Mouse (Mus musculus): ENCODE results near the gene Fasn. TPM values are rescaled to one million over a fixed set of nuclear protein-coding genes. Genes with fewer than 3 reads are reported as not detected.
"Not testable (repeated sequence)": the region's sequence is repeated elsewhere in the genome, so short reads cannot be mapped to it uniquely, and the experiment has no call there.

Gene Fasn
- polyA plus RNA-seq, 1 experiment from 2014 or later = 63.8 TPM

DNA sequence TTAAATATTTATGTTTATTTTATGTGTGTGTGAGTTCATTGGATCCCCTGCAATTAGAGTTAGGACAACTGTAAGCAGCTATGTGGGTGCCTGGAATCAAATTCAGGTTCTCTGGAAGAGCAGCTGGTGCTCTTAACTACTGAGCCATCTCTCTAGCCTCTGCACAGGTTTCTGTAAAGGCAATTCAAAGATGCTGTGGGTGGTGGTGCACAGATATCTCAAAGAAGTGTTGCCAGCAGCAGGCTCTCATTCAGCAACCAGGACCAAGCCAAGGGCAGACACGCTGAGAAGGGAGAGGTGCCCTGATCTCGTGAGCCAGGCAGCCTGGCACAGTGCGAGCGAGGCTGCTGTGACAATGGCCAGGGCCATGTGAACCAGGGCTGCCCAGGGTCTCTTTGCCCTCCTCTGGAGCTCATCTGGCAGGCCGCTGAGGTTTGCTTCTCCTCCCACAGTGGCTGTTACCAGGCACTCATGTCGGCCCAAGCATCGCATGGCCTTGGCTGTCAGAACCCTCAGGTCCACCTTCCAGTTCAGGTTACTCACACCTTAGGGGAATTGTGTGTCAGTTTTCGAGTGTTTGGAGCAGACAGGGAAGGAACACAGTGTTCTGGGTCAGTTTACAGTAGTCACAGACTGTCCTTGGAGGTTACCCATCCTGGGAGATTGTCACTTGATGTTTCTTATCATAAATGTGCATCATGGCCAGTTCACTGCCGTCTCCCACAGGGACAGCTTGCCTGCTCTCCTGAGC is 22.6 kb upstream of the Fasn start:
- ATAC-seq (ENCODE audit: low read depth) = no peak
- Histone ChIP-seq H3K4me3 (no peak overlapping the region), H3K4me1 (replicated peaks) (no peaks in the 10 kb centered on the region), H3K9me3 (no peaks in the 10 kb centered on the region), H3K27ac (replicated peaks) (no peak overlapping the region), H3K36me3 (no peaks in the 10 kb centered on the region), H3K4me2 (no peak overlapping the region), H3K9ac (no peak overlapping the region), H3K27me3 (no peaks in the 10 kb centered on the region)
- WGBS = 89% methylated on average over 9 of the region's 9 CpGs

DNA sequence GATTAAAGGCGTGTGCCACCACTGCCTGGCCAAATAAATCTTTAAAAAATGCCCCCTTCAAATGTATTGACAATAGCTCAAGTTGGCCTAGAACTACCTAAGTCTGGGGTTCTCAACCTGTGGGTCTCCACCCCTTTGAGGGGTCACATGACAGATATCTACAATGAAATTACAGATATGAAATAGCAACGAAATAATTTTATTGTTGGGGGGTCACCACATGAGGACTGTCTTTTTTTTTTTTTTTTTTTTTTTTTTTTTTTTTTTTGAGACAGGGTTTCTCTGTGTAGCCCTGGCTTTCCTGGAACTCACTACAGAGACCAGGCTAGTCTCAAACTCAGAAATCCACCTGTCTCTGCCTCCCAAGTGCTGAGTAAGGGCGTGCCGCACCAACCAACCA is 20.0 kb upstream of the Fasn start:
- H3K27me3 ChIP-seq = no peaks in the 10 kb centered on the region
- H3K4me2 ChIP-seq = no peak overlapping the region
- no peak overlapping the region for H3K9ac ChIP-seq
- no peak overlapping the region for H3K4me3 ChIP-seq
- H3K36me3 ChIP-seq = no peaks in the 10 kb centered on the region
- H3K4me1 ChIP-seq (replicated peaks) = no peaks in the 10 kb centered on the region
- H3K9me3 ChIP-seq = no peaks in the 10 kb centered on the region
- no peak overlapping the region for H3K27ac ChIP-seq (replicated peaks)
- WGBS = 87% methylated on average over 4 of the region's 4 CpGs
- no peak for ATAC-seq (ENCODE audit: low read depth)

DNA sequence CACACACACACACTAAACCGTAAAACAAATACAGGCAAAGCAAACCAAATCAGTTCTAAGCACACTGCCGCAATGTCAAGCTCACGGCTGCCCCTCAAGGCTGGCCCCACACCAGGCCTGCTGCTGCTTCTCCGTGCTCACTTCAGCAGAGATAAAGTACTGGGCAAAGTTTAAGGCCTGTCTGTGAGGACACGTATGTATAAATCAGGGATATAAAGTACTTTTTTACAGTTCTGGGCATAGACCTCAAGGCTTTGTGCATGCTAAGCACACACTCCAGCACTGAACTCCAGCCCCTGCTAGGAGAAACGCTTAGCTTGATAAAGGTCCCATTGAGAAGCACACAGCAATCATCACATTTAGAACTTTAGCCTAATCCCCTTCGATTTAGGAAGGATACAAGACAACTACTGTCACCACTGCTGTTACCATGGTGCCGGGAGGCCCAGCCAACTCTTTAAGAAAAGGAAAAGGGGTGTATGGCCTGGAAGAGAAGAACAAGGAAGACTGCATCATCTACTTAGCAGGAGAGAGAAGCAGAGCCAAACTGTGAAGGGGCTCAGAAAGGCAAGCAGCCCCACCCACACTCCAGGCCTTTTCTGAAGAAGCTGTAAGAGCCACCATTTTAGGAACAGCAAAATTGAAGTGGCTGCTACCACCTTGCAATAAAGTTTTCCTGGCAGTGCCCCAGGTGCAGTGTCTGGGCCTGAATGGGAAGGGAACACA is 9.4 kb upstream of the Fasn start:
- no peak overlapping the region for H3K9ac ChIP-seq
- peak; percentile 87 for ATAC-seq (ENCODE audit: low read depth)
- no peaks in the 10 kb centered on the region for H3K27me3 ChIP-seq
- H3K4me1 ChIP-seq (replicated peaks) = peaks cover 17% of the 10 kb centered on the region
- no peak overlapping the region for H3K4me3 ChIP-seq
- no peaks in the 10 kb centered on the region for H3K9me3 ChIP-seq
- WGBS = 44% methylated on average over 8 of the region's 8 CpGs
- no peak overlapping the region for H3K4me2 ChIP-seq
- no peaks in the 10 kb centered on the region for H3K36me3 ChIP-seq
- peak overlapping the region; percentile 79 for H3K27ac ChIP-seq (replicated peaks)

DNA sequence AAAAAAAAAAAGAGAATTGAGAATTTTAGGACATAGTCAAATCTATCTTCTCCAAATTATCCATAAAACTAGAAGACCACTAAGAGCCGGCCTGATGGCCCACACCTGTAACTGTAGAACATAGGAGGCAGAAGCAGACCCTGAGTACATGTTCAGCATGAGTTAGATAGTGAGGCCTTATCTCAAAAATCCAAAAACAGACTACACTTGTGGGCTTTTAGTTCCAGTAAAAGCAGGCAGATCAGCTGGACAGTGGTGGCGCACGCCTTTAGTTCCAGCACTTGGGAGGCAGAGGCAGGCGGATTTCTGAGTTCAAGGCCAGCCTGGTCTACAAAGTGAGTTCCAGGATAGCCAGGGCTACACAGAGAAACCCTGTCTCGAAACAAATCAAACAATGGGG is 8.6 kb upstream of the Fasn start:
- H3K36me3 ChIP-seq; H3K9me3 ChIP-seq; ATAC-seq (ENCODE audit: low read depth); H3K27me3 ChIP-seq; H3K4me3 ChIP-seq; H3K9ac ChIP-seq; H3K4me2 ChIP-seq: not testable (repeated sequence)
- peaks cover 17% of the 10 kb centered on the region for H3K4me1 ChIP-seq (replicated peaks)
- H3K27ac ChIP-seq (replicated peaks) = peak overlapping the region; percentile 79
- WGBS = 92% methylated on average over 5 of the region's 5 CpGs

DNA sequence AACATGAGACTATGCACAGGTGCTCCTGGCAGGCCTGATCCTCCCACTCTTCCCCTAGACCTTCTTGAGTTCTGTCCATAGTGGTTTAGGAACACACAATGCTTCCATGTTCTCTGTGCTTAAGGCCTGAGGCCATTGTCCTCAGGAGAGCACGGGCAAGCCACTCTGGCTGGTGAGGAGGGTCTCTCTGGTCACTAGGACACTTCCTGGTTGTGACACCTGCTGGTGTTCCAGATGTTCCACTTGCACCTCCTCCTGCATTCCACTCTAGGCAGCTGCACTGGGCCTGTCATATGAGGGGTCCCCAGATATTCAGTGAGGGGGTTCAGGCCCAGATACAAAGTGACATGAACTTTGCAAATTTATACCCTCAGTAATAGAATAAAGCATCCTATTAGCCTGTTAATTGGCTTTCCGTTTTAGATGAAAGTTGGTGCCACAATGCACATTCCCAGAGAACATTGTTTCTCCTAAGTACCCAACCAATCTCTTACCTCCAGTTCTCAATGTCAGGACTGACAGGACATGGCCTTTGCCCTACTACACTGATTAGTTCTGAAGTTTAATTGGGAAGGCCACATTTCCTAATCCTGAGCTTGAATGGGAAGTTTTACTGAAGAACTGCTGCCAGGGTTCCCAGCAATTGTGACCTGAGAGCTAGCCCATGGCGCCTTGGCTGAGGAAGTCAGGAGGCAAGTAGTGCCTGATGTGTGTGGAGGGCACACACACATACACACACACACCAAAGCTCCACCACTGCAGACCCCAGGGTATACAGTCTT is 7.5 kb upstream of the Fasn start:
- Histone ChIP-seq H3K36me3 (no peaks in the 10 kb centered on the region), H3K9ac (no peak overlapping the region), H3K27ac (replicated peaks) (no peak overlapping the region), H3K4me2 (no peak overlapping the region), H3K4me3 (no peak overlapping the region), H3K27me3 (no peaks in the 10 kb centered on the region), H3K4me1 (replicated peaks) (peaks cover 17% of the 10 kb centered on the region), H3K9me3 (no peaks in the 10 kb centered on the region)
- no peak for ATAC-seq (ENCODE audit: low read depth)
- WGBS = 80% methylated on average over 3 of the region's 3 CpGs

DNA sequence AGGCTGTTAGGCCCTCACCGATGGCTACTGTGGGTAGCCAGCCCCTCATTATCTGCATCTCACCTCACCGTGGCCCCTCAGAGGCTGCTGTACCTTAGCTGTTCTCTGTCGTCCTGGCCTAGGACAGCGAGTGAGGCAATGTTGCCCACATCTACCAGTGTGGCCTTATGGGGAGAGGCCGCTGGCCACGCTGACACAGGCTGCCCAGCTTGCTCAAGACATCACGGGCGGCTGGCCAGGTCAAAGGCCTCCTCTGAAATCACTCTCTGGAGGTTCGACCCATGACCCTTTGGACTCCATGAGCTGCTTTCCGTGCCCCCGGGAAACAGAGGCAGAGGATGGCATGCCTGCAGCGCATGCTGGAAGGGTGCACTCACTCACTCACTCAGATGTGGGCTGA is 6.3 kb upstream of the Fasn start:
- H3K9me3 ChIP-seq = no peaks in the 10 kb centered on the region
- no peak overlapping the region for H3K4me2 ChIP-seq
- no peak for ATAC-seq (ENCODE audit: low read depth)
- no peaks in the 10 kb centered on the region for H3K36me3 ChIP-seq
- no peaks in the 10 kb centered on the region for H3K27me3 ChIP-seq
- H3K27ac ChIP-seq (replicated peaks) = no peak overlapping the region
- peaks cover 28% of the 10 kb centered on the region for H3K4me1 ChIP-seq (replicated peaks)
- WGBS = 86% methylated on average over 12 of the region's 12 CpGs
- H3K9ac ChIP-seq = no peak overlapping the region
- H3K4me3 ChIP-seq = no peak overlapping the region

DNA sequence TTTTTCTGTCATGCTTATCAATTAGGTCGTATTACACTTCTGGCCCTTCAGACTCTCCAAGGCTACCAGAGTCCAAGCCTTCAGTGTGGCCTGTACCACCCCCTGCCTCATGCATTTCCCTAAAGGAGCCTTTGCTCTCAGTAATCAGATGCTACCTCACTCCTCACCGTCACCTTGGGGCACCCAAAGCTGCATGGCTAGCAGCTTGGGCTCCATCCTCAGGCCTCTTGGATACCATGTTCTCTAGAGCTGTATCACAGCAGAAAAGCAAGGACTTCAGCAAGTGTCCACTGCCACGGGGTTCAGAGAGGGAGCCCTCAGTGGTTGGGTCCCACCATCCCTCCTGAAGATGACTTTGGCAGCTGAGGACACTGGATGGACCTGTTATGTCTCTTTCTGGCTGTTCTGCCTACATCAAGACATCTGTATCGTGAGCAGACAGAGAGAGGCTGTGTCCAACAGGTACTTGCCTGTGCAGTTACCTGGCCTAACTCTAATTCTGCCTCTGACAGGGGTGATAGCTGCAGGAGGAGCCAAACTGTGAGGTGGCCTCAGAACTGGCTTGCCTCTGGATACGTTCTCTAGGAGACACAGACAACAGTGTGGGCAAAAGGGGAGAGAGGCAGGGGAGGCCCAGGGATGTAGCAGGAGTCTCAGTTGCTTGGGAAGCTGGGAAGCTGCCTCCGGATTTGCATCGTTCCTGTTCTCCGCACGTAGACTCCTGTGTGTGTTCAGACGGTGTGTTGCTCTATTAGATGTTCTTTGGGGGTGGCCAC is 5.6 kb upstream of the Fasn start:
- no peak overlapping the region for H3K9ac ChIP-seq
- H3K4me2 ChIP-seq = no peak overlapping the region
- H3K27me3 ChIP-seq = no peaks in the 10 kb centered on the region
- H3K36me3 ChIP-seq = no peaks in the 10 kb centered on the region
- no peaks in the 10 kb centered on the region for H3K9me3 ChIP-seq
- peaks cover 33% of the 10 kb centered on the region for H3K4me1 ChIP-seq (replicated peaks)
- 89% methylated on average over 10 of the region's 10 CpGs for WGBS
- no peak overlapping the region for H3K27ac ChIP-seq (replicated peaks)
- no peak for ATAC-seq (ENCODE audit: low read depth)
- H3K4me3 ChIP-seq = no peak overlapping the region

DNA sequence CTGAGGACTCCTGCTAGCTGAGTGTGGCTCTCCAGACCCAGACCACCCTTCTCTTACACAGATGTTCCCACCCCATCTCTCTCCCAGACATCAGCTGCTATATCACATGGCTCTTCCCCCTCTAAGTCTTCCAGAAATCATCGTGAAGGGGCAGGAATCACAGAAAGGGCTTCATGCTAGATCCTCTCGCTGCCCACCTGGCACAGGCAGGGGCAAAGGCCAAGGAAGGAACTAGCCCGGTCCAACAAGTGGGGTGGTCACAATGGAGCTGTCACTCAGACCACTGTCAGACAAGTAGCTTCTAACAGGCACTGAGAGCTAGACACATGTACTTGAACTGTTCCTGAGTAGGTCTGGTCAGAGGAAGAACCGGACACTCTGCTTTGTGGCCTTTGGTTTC is 4.1 kb upstream of the Fasn start:
- no peaks in the 10 kb centered on the region for H3K9me3 ChIP-seq
- peak overlapping the region; percentile 55 for H3K9ac ChIP-seq
- H3K27ac ChIP-seq (replicated peaks) = no peak overlapping the region
- H3K27me3 ChIP-seq = no peaks in the 10 kb centered on the region
- no peaks in the 10 kb centered on the region for H3K36me3 ChIP-seq
- no peak overlapping the region for H3K4me3 ChIP-seq
- H3K4me1 ChIP-seq (replicated peaks) = peaks cover 20% of the 10 kb centered on the region
- no peak for ATAC-seq (ENCODE audit: low read depth)
- H3K4me2 ChIP-seq = no peak overlapping the region
- WGBS = 75% methylated on average over 4 of the region's 4 CpGs

DNA sequence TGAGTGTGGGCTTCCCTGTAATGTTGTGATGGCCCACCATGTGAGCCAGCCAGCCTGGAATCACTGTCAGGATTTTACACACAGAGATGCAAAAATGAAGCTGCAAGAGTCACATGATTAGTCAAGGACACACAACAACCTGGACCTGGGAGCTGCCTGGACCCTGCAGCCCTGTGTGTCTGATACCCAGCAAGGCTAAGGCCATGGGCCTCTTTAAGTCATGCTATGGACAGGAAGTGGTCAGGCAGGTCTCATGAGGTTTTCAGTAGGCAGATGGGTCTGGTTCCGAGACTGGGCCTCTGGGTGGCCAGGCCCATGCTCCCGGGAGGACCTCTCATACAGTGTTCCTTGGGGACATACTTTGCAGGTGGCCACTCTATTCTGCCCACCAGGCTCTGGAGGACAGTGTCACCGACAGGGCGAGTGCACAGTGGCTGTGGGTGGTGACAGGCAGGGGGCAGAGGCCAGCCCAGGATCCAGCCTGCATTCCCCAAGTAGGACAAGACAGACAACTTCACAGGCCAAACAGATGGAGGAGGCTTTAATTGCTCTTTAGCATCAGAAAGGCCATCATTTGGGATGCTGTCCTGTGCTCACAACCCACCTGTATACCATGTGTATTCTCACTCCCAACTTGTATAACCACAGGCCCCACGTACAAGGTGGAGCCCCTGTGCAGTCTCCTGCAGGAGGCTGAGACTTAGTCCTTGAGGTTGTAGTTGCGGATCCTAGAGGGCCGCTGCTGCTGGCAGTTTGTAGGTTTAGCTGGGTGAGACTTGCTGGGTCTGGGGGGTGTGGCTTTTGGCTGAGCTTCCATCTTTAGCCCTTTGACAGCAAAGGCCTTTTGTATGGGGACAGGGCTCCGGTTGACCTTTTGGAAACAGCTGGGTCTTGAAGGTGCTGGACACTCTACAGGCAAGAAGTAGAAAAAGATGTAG is 1.9 kb upstream of the Fasn start:
- peaks cover 10% of the 10 kb centered on the region for H3K36me3 ChIP-seq
- 81% methylated on average over 8 of the region's 8 CpGs for WGBS
- H3K27ac ChIP-seq (replicated peaks) = peak overlapping the region; percentile 99
- H3K27me3 ChIP-seq = no peaks in the 10 kb centered on the region
- no peak overlapping the region for H3K4me2 ChIP-seq
- H3K4me1 ChIP-seq (replicated peaks) = peaks cover 39% of the 10 kb centered on the region
- H3K9me3 ChIP-seq = no peaks in the 10 kb centered on the region
- H3K4me3 ChIP-seq = no peak overlapping the region
- H3K9ac ChIP-seq = peak overlapping the region; percentile 96; the same call in 1 of the 2 replicates
- ATAC-seq (ENCODE audit: low read depth) = no peak

DNA sequence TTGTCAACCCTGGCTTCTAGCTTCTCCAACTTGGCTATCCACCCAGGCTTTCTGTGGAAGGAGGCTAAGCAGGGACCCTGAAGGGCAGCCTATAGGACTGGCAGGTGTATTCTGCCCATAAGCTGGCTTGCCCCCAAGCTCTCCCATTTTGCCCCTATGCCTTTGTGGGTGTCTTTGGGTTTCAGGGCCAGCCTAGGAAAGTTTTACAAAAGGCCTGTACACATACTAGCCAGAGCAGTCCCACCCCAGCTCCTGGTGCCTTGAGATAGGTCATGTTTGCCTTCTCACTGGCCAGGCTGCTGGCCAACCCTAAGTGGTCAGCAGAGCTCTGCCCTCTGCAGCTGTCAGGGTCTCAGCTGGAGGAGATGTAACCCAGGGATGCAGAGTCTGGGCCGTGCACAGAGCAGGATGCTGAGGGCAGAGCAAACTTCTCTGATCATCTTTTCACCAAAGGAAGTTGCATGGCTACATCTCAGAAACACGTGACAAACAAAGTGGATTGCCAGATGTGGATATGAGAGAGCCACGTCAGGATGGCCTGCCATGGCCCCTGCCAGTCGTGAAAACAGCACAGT is 1.0 kb upstream of the Fasn start:
- H3K4me3 ChIP-seq = peak overlapping the region; percentile 92
- peaks cover 19% of the 10 kb centered on the region for H3K36me3 ChIP-seq
- ATAC-seq (ENCODE audit: low read depth) = no peak
- H3K9me3 ChIP-seq = no peaks in the 10 kb centered on the region
- 52% methylated on average over 4 of the region's 4 CpGs for WGBS
- H3K9ac ChIP-seq = peak overlapping the region; percentile 96
- peak overlapping the region; percentile 99 for H3K27ac ChIP-seq (replicated peaks)
- peaks cover 48% of the 10 kb centered on the region for H3K4me1 ChIP-seq (replicated peaks)
- H3K4me2 ChIP-seq = peak overlapping the region; percentile 100
- H3K27me3 ChIP-seq = no peaks in the 10 kb centered on the region

Measured in neural tube, embryonic 13.5 days (tissue).